Mouse (Mus musculus) mouse embryonic stem cell (cell line): Measurements from ENCODE around the gene Kcnq5.

Experiments used
- in situ Hi-C, 2 experiments: fragments of 300-500 bp; cut with MboI; formaldehyde crosslinking; loops; 1 replicate in 1 of 2; 3 replicates in 1 of 2; pipeline ENCODE4 v1.14.3; 2019 to 2020; ENCODE audit warnings: low sequenced_read_pairs in 2 of 2, low pct_unique_long_range_greater_than_20kb in 1 of 2, mixed read lengths in 1 of 2; ENCODE audit not compliant: unreplicated experiment in 1 of 2

Kcnq5 gene

GRCm38 (mm10) chr1:21543909-21544308, 417.8 kb downstream of the Kcnq5 start:
- in situ Hi-C loops: no loop called here

GRCm38 (mm10) chr1:21539486-21539885, 422.3 kb downstream of the Kcnq5 start:
- in situ Hi-C loops: no loop called here

- in situ Hi-C loops: no loop called here
These were observed 430.9 kb downstream of the Kcnq5 start for GRCm38 (mm10) chr1:21530823-21531222.

- in situ Hi-C loops: no loop called here
These were observed 439.7 kb downstream of the Kcnq5 start for GRCm38 (mm10) chr1:21521995-21522394.

GRCm38 (mm10) chr1:21521475-21521874, 440.3 kb downstream of the Kcnq5 start:
- in situ Hi-C loops: no loop called here

GRCm38 (mm10) chr1:21520116-21520645, 441.6 kb downstream of the Kcnq5 start:
- in situ Hi-C loops: no loop called here

GRCm38 (mm10) chr1:21506665-21507064, 455.1 kb downstream of the Kcnq5 start:
- in situ Hi-C loops: no loop called here

- in situ Hi-C loops: no loop called here
These were observed 461.8 kb downstream of the Kcnq5 start for GRCm38 (mm10) chr1:21499815-21500534.

GRCm38 (mm10) chr1:21496307-21496706, 465.4 kb downstream of the Kcnq5 start:
- in situ Hi-C loops: no loop called here

- in situ Hi-C loops: no loop called here
These were observed 473.1 kb downstream of the Kcnq5 start for GRCm38 (mm10) chr1:21488645-21489044.

GRCm38 (mm10) chr1:21486266-21486665, 475.5 kb downstream of the Kcnq5 start:
- in situ Hi-C loops: no loop called here

- in situ Hi-C loops: no loop called here
These were observed 492.4 kb downstream of the Kcnq5 start for GRCm38 (mm10) chr1:21469311-21469710.

- in situ Hi-C loops: no loop called here
These were observed 495.3 kb downstream of the Kcnq5 start for GRCm38 (mm10) chr1:21466431-21466830.

GRCm38 (mm10) chr1:21460941-21461689, 500.6 kb downstream of the Kcnq5 start:
- in situ Hi-C loops: no loop called here

GRCm38 (mm10) chr1:21458581-21458980, 503.2 kb downstream of the Kcnq5 start:
- in situ Hi-C loops: no loop called here

- in situ Hi-C loops: no loop called here
These were observed 505.8 kb downstream of the Kcnq5 start for GRCm38 (mm10) chr1:21455971-21456370.

GRCm38 (mm10) chr1:21448227-21448626, 513.5 kb downstream of the Kcnq5 start:
- in situ Hi-C loops: no loop called here

- in situ Hi-C loops: no loop called here
These were observed 525.0 kb downstream of the Kcnq5 start for GRCm38 (mm10) chr1:21436753-21437152.

GRCm38 (mm10) chr1:21434853-21435252, 526.9 kb downstream of the Kcnq5 start:
- in situ Hi-C loops: no loop called here

GRCm38 (mm10) chr1:21431666-21432065, 530.1 kb downstream of the Kcnq5 start:
- in situ Hi-C loops: no loop called here
